Mouse (Mus musculus): ENCODE results near the gene Tmem56.

Gene Tmem56

DNA sequence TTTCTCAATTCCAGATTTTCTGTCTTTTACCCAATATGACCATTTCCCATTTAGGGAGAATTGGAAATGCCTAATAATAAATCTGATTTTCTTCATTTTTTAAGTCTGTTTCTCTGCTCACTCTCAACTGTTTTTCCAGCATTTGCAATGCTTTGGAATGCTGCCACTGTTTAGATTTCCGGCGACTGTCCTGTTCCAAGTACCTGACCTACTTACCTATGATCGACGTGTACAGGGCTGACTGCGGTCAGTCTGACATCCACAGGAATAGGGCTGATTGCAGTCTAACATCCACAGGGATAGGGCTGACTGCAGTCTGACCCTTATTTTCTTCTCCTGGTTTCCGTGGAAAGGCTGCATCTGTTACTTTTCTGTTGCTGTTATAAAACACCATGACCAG lies 2.3 kb upstream of the Tmem56 start:
- in situ Hi-C loops (cut with MboI): no loop called here

DNA sequence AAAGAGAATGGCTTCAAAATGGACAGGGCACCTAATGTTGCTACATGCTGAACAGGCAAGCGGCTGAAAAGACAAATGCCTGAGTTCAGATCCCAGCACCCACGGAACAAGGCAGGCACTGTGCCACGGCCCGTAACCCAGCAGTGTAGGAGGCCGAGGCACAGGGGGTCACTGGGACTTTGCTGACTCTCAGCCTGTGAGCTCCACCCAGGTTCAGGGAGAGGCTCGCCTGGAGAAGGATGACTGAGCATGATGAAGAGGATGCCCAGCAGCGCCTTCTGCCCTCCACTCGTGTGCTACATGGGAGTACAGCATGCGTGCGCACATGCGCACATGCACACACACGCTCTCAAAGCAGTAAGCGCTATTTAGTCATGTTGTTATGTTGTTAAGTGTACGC lies 3.2 kb downstream of the Tmem56 start:
- in situ Hi-C loops (cut with MboI): no loop called here

- in situ Hi-C loops (cut with MboI): no loop called here
Measured at GRCm38 (mm10) chr3:121277557-121277956, 5.3 kb downstream of the Tmem56 start.

GRCm38 (mm10) chr3:121277009-121277408 lies 5.9 kb downstream of the Tmem56 start:
- in situ Hi-C loops (cut with MboI): no loop called here

- in situ Hi-C loops (cut with MboI): no loop called here
Measured at GRCm38 (mm10) chr3:121274010-121274409, 8.9 kb downstream of the Tmem56 start.

DNA sequence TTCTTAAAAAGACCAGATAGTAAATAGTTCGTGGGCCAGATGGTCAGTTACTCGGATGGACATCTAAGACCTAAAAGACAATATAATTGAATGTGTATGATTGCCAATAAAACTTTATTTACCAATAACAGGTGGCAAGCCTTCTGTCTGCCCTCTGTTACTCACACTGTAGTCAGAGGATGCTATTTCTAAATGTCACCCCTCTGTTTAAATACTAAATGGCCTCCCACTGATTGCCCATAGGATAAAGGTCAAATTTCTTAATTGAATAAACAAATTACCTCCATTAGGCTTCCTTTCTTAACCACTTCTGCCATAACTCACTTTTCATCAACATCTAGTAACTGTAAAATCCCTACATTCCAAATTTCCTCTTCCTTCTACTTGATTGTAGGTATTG lies 10.3 kb downstream of the Tmem56 start:
- in situ Hi-C loops (cut with MboI): no loop called here

- in situ Hi-C loops (cut with MboI): no loop called here
Measured at GRCm38 (mm10) chr3:121267283-121267682, 15.6 kb downstream of the Tmem56 start.

- in situ Hi-C loops (cut with MboI): no loop called here
Measured at GRCm38 (mm10) chr3:121264242-121264641, 18.7 kb downstream of the Tmem56 start.

GRCm38 (mm10) chr3:121263205-121263548 lies 19.7 kb downstream of the Tmem56 start:
- in situ Hi-C loops (cut with MboI): no loop called here

GRCm38 (mm10) chr3:121262521-121263204 lies 20.2 kb downstream of the Tmem56 start:
- in situ Hi-C loops (cut with MboI): no loop called here

DNA sequence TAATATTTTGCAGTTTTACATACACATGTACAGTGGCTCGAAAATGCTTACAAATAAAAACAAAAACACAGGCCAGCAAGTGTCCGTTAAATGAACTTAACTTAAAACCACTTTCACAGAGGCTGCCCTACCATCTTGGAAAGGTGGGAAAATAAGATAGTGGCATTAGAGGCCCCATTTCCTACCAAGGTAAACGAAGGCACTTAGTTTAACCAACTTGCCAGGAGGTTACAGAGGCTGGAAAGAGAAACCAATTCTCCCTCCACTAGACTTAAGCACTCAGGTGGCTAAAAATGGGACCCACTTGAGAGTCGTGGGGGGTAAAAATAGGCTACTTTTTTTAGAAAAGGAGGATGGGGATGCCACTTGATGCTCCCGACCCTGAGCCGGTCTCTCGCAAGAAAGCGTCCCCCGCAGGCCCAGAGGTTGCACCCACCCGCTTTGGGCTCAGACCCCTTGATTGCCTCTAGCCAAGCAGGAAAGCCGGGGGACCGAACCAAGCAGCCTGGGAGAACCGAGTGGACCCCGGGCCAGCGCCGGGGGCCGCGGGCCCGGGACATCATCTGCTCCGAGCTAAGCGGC lies 20.9 kb downstream of the Tmem56 start:
- in situ Hi-C loops (cut with MboI): no loop called here

GRCm38 (mm10) chr3:121261251-121261650 lies 21.6 kb downstream of the Tmem56 start:
- in situ Hi-C loops (cut with MboI): no loop called here

DNA sequence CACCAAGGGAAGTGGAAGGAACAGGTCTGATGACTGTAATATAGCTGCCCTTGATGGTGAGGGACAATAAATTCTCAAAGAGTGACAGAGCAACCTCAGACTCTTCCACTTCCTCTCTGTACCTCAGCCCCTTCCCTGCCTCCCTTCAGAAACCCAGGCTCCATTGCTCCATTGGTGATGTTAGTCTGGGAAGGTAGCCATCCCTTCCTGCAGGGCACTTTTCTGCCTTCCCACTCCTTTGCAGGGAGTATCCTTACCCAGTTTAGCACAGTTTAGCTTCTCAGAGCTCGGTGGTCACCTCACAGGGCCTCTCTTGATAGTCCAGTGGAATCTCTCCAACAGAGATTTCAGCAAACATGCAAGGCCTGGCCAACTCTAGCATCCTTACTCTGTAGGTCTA lies 22.1 kb downstream of the Tmem56 start:
- in situ Hi-C loops (cut with MboI): no loop called here

DNA sequence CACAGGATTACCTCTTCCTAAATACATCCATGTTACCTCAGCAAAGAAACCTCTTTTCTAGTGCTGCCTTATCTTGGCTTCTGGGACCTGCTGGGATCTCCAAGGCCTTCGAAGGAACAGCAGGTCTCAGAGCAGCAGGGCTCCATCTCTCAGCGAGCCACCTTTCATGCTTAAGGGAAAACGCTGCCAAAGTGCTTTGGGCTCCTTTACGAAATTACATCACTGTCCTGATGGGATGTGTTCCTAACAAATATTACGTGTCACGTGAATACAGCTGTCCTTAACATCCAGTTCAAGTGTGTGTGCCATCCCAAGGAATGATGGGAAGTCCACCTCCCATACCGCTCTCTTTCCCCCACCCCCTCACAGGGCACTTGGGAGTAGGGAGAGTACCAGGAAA lies 22.9 kb downstream of the Tmem56 start:
- in situ Hi-C loops (cut with MboI): no loop called here

GRCm38 (mm10) chr3:121258521-121259478 lies 24.1 kb downstream of the Tmem56 start:
- in situ Hi-C loops (cut with MboI): no loop called here

- in situ Hi-C loops (cut with MboI): no loop called here
Measured at GRCm38 (mm10) chr3:121257418-121257817, 25.5 kb downstream of the Tmem56 start.

- in situ Hi-C loops (cut with MboI): no loop called here
Measured at GRCm38 (mm10) chr3:121256131-121256530, 26.8 kb downstream of the Tmem56 start.

DNA sequence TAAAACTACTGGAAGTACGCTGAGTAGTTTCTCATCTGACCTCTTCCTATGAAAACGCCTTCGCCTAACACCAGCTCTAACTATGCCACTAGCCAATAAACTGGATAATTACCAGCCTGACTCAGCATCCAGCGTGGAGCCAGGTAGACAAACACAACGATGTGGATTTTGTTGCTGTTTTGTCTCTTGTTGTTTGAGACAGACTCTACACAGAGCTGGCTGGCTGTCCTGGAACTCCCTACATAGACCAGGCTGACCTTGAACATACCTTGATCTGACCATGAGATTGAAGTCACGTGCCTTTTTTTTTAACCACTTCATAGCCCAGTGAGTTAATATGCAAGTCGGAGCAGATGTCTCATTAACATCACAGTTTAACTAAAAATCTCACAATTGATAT lies 27.4 kb downstream of the Tmem56 start:
- in situ Hi-C loops (cut with MboI): no loop called here

GRCm38 (mm10) chr3:121250576-121251433 lies 32.1 kb downstream of the Tmem56 start:
- in situ Hi-C loops (cut with MboI): no loop called here

GRCm38 (mm10) chr3:121250048-121250447 lies 32.9 kb downstream of the Tmem56 start:
- in situ Hi-C loops (cut with MboI): no loop called here

DNA sequence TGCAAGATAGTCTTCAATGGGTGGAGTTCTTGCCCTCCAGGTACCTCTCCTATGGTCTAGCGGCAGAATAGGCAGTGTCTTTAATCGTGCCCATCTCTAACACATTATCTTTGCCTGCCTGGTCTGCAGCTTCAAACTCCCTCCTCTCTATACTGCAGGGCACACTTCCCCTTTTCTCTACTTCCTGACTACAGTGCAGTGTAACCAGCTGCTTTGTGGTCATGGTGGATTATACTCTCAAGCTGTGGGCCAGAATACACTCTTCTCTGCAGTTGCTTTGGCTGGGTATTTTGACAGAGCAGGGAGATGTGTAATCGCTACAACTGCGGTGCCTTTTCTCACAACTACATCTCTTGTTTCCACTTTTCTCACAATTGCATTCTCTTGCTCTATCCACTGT lies 40.0 kb downstream of the Tmem56 start:
- in situ Hi-C loops (cut with MboI): no loop called here
